ENCODE assay signal across 23 mouse cellular contexts in genomic region chr17:26883585-26883984, GRCm38 (mm10). TPM values are rescaled to one million over a fixed set of nuclear protein-coding genes. Genes with fewer than 3 reads are reported as not detected.
"Had no signal": no experiment of that assay in that cellular context is flagged by ENCODE, and none has a peak within 500 bp of the region (broad histone marks: within the 10 kb centered on the region; RNA-seq: fewer than 3 reads in every experiment).

No protein-coding gene starts in this region.

- H3K9me3 ChIP-seq: kidney, embryonic 15.5 days; limb, embryonic 13.5 days; midbrain, embryonic 12.5 days; neural tube, embryonic 13.5 days had no signal

- ATAC-seq: midbrain, embryonic 16.5 days had no signal

- H3K9ac ChIP-seq: kidney, embryonic 15.5 days; liver, embryonic 14.5 days; midbrain, embryonic 12.5 days; neural tube, embryonic 13.5 days had no signal

- H3K4me3 ChIP-seq: kidney, embryonic 15.5 days; limb, embryonic 13.5 days; midbrain, embryonic 12.5 days; neural tube, embryonic 13.5 days had no signal

- H3K36me3 ChIP-seq: kidney, embryonic 15.5 days; limb, embryonic 13.5 days; midbrain, embryonic 12.5 days; neural tube, embryonic 13.5 days had no signal

- DNase-seq: kidney, adult 2 months; kidney, postnatal 14 days; left cerebral cortex, postnatal 4 days; lung, embryonic 14.5 days; lung, postnatal 14 days; retina, postnatal 1 day; right cerebral cortex, postnatal 4 days; spleen, adult 18-20 months; thymus, adult 18-20 months; thymus, postnatal 25 days had no signal

- H3K27ac ChIP-seq: kidney, embryonic 15.5 days; limb, embryonic 13.5 days; liver, embryonic 14.5 days; midbrain, embryonic 12.5 days; neural tube, embryonic 13.5 days had no signal

- H3K4me2 ChIP-seq: midbrain, embryonic 12.5 days had no signal

RNA-seq across cellular contexts. Expression of gene Nkx2-5, which starts 38.8 kb away (rescaled TPM):
- total RNA-seq: layer of hippocampus, adult 8-10 months; layer of hippocampus, postnatal 14 days; left cerebral cortex, adult 18-20 months; left cerebral cortex, postnatal 10 days; left cerebral cortex, postnatal 4 days; megakaryocyte-erythroid progenitor cell, adult 5-6 weeks had no signal
- polyA plus RNA-seq: kidney, adult 2 months; kidney, embryonic 15.5 days; large intestine, adult 2 months; limb, embryonic 13.5 days; liver, embryonic 14.5 days; midbrain, embryonic 12.5 days; midbrain, embryonic 16.5 days; urinary bladder, adult 2 months had no signal
